Mouse (Mus musculus): ENCODE data around the gene Neurl4. TPM values are rescaled to one million over a fixed set of nuclear protein-coding genes. Genes with fewer than 3 reads are reported as not detected.

Neurl4 gene
- polyA plus RNA-seq, 1 experiment from 2014 or later = 7.4 TPM

GRCm38 (mm10) chr11:69938401-69938979 lies 37.6 kb downstream of the Neurl4 start:
- no peak overlapping the region for H3K4me2 ChIP-seq (ENCODE audit: low read depth, low read length)
- WGBS = 41% methylated on average over 9 of the region's 9 CpGs
- peaks cover 33% of the 10 kb centered on the region for H3K4me1 ChIP-seq (ENCODE audit: control insufficient read depth, insufficient read depth, low read length)
- no peaks in the 10 kb centered on the region for H3K9me3 ChIP-seq (replicated peaks; ENCODE audit: control insufficient read depth, low read length)
- H3K27ac ChIP-seq (ENCODE audit: low read length) = no peak overlapping the region; the same call in 1 of the 2 replicates
- ATAC-seq (replicated peaks; ENCODE audit: extremely low read depth, insufficient read depth, low FRiP score) = no peak
- peaks cover 3% of the 10 kb centered on the region; the same call in 1 of the 2 replicates for H3K36me3 ChIP-seq (ENCODE audit: control insufficient read depth, insufficient read depth)
- no peak overlapping the region for H3K9ac ChIP-seq (ENCODE audit: low read length)
- 0 out of 2 replicates have a peak, but pooled peaks cover 6% of the 10 kb centered on the region for H3K27me3 ChIP-seq (ENCODE audit: control insufficient read depth, insufficient read depth, low read length)
- no peak overlapping the region for H3K4me3 ChIP-seq (ENCODE audit: low read length)

- Histone ChIP-seq H3K4me1 (ENCODE audit: control insufficient read depth, insufficient read depth, low read length) (peaks cover 33% of the 10 kb centered on the region), H3K9me3 (replicated peaks; ENCODE audit: control insufficient read depth, low read length) (no peaks in the 10 kb centered on the region), H3K36me3 (ENCODE audit: control insufficient read depth, insufficient read depth) (peaks cover 5% of the 10 kb centered on the region), H3K9ac (ENCODE audit: low read length) (no peak overlapping the region), H3K27ac (ENCODE audit: low read length) (no peak overlapping the region), H3K4me3 (ENCODE audit: low read length) (no peak overlapping the region), H3K4me2 (ENCODE audit: low read depth, low read length) (no peak overlapping the region), H3K27me3 (ENCODE audit: control insufficient read depth, insufficient read depth, low read length) (0 out of 2 replicates have a peak, but pooled peaks cover 6% of the 10 kb centered on the region)
- WGBS = 57% methylated on average over 5 of the region's 5 CpGs
- no peak for ATAC-seq (replicated peaks; ENCODE audit: extremely low read depth, insufficient read depth, low FRiP score)
Measured at GRCm38 (mm10) chr11:69939181-69939580, 38.3 kb downstream of the Neurl4 start.

- H3K9ac ChIP-seq (ENCODE audit: low read length) = no peak overlapping the region
- H3K27me3 ChIP-seq (ENCODE audit: control insufficient read depth, insufficient read depth, low read length) = 0 out of 2 replicates have a peak, but pooled peaks cover 6% of the 10 kb centered on the region
- no peaks in the 10 kb centered on the region for H3K9me3 ChIP-seq (replicated peaks; ENCODE audit: control insufficient read depth, low read length)
- peaks cover 10% of the 10 kb centered on the region for H3K36me3 ChIP-seq (ENCODE audit: control insufficient read depth, insufficient read depth)
- no peak overlapping the region for H3K4me3 ChIP-seq (ENCODE audit: low read length)
- 91% methylated on average over 17 of the region's 17 CpGs for WGBS
- no peak overlapping the region for H3K4me2 ChIP-seq (ENCODE audit: low read depth, low read length)
- peaks cover 29% of the 10 kb centered on the region for H3K4me1 ChIP-seq (ENCODE audit: control insufficient read depth, insufficient read depth, low read length)
- no peak overlapping the region for H3K27ac ChIP-seq (ENCODE audit: low read length)
- no peak for ATAC-seq (replicated peaks; ENCODE audit: extremely low read depth, insufficient read depth, low FRiP score)
Measured at GRCm38 (mm10) chr11:69939731-69940130, 38.9 kb downstream of the Neurl4 start.

DNA sequence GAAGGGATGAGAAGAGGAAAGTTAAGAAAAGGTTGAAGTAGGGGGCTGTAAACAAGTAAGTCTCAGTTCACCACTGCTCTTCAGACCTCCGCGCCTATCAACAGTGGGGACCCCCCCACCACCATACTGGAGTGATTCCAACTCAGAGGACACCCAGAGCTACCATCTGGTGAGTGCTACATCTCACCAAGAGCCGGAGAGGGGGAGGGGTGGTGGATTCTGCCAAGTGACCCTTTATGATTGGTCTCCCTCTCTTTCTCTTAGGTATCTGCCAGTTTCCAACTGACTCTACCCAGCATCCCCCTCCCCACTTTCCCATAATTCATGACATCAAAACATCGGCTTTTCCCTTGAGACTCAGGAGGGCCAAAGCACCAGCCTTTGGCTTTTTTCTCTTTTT lies 40.1 kb downstream of the Neurl4 start:
- 62% methylated on average over 4 of the region's 4 CpGs for WGBS
- peaks cover 22% of the 10 kb centered on the region for H3K4me1 ChIP-seq (ENCODE audit: control insufficient read depth, insufficient read depth, low read length)
- H3K27me3 ChIP-seq (ENCODE audit: control insufficient read depth, insufficient read depth, low read length) = 0 out of 2 replicates have a peak, but pooled peaks cover 4% of the 10 kb centered on the region
- no peak for ATAC-seq (replicated peaks; ENCODE audit: extremely low read depth, insufficient read depth, low FRiP score)
- no peak overlapping the region for H3K9ac ChIP-seq (ENCODE audit: low read length)
- H3K4me2 ChIP-seq (ENCODE audit: low read depth, low read length) = no peak overlapping the region
- no peak overlapping the region for H3K27ac ChIP-seq (ENCODE audit: low read length)
- no peaks in the 10 kb centered on the region for H3K9me3 ChIP-seq (replicated peaks; ENCODE audit: control insufficient read depth, low read length)
- no peak overlapping the region for H3K4me3 ChIP-seq (ENCODE audit: low read length)
- peaks cover 20% of the 10 kb centered on the region for H3K36me3 ChIP-seq (ENCODE audit: control insufficient read depth, insufficient read depth)

- H3K36me3 ChIP-seq (ENCODE audit: control insufficient read depth, insufficient read depth) = peaks cover 20% of the 10 kb centered on the region
- no peak for ATAC-seq (replicated peaks; ENCODE audit: extremely low read depth, insufficient read depth, low FRiP score)
- H3K27ac ChIP-seq (ENCODE audit: low read length) = no peak overlapping the region
- H3K9ac ChIP-seq (ENCODE audit: low read length) = no peak overlapping the region
- H3K27me3 ChIP-seq (ENCODE audit: control insufficient read depth, insufficient read depth, low read length) = no peaks in the 10 kb centered on the region
- H3K4me1 ChIP-seq (ENCODE audit: control insufficient read depth, insufficient read depth, low read length) = peaks cover 9% of the 10 kb centered on the region
- no peak overlapping the region for H3K4me3 ChIP-seq (ENCODE audit: low read length)
- H3K9me3 ChIP-seq (replicated peaks; ENCODE audit: control insufficient read depth, low read length) = no peaks in the 10 kb centered on the region
- 71% methylated on average over 13 of the region's 13 CpGs for WGBS
- no peak overlapping the region for H3K4me2 ChIP-seq (ENCODE audit: low read depth, low read length)
Measured at GRCm38 (mm10) chr11:69945216-69945615, 44.3 kb downstream of the Neurl4 start.

DNA sequence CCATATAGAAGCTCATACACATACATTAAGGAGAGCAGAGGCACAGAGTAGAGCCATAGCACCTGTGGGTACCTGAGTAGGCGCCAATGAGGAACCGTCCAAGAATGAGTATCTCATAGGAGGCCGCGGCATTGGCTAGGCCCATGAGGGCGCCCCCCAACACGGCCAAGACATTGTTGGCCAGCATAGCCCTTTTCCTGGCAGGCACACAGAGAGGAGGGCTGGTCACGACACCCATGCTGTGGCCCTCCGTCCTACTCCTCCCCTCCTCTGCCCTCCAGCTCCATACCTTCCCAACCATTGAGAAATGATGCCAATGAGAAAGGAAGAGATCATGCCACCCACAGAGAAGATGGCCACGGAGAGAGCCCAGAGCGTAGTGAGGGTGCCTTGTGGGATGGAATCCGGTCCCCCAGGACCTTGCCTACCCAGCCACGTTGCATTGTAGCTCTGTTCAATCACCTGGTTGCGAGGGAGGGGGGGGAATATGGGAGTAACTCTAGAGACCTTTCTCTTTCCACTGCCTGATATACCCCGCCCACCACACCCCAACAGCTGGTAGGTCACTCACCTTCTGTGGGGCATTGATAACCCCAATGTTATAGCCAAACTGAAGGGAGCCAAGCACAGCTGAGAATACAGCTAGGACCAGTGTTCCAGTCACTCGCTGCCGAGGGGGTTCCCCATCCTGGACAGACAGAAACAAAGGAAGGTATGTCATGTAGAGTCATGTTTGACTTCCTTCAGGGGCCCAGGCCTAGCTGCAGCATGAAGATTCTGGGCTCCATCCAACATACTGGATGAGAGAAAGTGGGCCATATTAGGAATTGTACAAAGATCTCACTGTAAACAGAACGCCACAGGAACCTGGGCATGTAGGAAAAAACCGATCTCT lies 45.4 kb downstream of the Neurl4 start:
- H3K4me1 ChIP-seq (ENCODE audit: control insufficient read depth, insufficient read depth, low read length) = peaks cover 9% of the 10 kb centered on the region
- peak overlapping the region; percentile 70 for H3K9ac ChIP-seq (ENCODE audit: low read length)
- peaks cover 20% of the 10 kb centered on the region for H3K36me3 ChIP-seq (ENCODE audit: control insufficient read depth, insufficient read depth)
- peak overlapping the region; percentile 97 for H3K27ac ChIP-seq (ENCODE audit: low read length)
- H3K27me3 ChIP-seq (ENCODE audit: control insufficient read depth, insufficient read depth, low read length) = no peaks in the 10 kb centered on the region
- peak overlapping the region; percentile 62 for H3K4me3 ChIP-seq (ENCODE audit: low read length)
- no peaks in the 10 kb centered on the region for H3K9me3 ChIP-seq (replicated peaks; ENCODE audit: control insufficient read depth, low read length)
- no peak for ATAC-seq (replicated peaks; ENCODE audit: extremely low read depth, insufficient read depth, low FRiP score)
- peak overlapping the region; percentile 66 for H3K4me2 ChIP-seq (ENCODE audit: low read depth, low read length)
- 86% methylated on average over 18 of the region's 18 CpGs for WGBS

DNA sequence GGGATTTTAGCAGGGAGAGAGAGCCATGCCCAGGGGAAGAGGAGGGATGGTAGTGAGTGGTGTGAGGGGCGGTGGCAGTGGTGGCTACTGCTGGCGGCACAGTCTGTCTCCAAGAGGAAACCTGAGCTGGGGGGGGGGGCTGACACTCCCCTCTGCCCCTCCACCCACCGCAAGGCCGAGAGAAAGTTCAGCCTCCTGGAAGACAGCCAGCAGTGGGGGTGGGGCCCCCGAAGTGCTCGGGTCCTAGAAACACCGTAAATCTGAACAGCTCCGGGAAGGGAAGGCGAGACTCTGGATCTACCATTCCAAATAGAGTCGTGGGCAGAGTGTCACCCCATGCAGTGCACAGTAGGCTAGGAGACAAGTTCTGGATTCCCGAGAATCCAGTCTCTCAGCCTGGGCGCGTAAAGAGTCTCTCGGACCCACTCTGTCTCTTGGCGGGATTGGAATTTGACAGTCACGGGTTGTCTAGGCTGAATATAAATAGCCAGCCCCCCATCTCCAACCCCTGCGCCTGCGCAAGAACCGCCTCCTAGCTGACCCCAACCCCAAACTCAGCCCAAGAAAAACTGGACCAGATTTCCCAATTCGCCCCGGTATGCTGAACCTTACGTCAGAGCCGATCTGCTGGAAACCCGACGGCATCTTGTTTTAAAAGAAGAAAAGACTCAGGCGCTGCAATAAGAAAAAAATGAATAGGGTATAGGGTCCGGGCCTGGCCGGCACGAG lies 46.6 kb downstream of the Neurl4 start:
- ATAC-seq (replicated peaks; ENCODE audit: extremely low read depth, insufficient read depth, low FRiP score) = peak; percentile 82
- peak overlapping the region; percentile 97 for H3K27ac ChIP-seq (ENCODE audit: low read length)

DNA sequence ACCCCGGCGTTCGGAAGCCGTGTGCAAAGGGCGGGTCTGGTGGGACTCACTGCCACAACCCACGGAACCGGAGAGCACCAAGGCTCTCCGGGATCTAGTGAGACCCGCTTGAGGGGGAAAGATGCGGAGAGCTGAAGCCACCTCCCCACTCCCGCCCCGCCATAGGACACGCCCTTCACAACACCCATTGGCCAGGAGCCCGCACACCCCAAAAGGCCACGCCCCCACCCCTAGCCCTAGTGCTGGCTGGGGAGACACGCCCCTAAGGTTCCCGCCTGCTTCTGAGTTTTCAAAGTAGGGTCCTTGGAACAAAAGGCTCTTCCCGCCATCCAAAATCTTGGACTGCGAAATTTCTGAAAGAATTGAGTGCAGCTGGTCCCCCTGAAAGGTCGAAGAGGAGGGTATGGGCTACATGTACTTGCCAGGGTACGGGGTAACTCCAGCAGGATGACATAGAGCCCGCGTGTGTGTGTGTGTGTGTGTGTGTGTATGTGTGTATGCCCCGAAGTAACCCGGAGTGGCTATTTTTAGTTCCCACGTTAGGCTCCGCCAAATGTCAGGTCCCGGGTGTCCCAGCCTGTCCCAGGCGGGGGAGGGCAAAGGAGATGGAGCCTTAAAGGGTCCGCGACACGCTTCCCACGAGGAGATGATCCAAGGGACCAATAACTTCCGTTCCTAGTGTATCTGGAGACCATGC lies 47.3 kb downstream of the Neurl4 start, which contains the start of gene Slc2a4:
Gene Slc2a4, minus strand, starts transcription at position 123 of the 697 bp plus-strand sequence.
- H3K9ac ChIP-seq (ENCODE audit: low read length) = peak within 1 kb of the TSS; percentile 70
- no peaks in the 10 kb centered on the region for H3K27me3 ChIP-seq (ENCODE audit: control insufficient read depth, insufficient read depth, low read length)
- H3K4me3 ChIP-seq (ENCODE audit: low read length) = peak within 1 kb of the TSS; percentile 62
- ATAC-seq (replicated peaks; ENCODE audit: extremely low read depth, insufficient read depth, low FRiP score) = peak; percentile 94
- peak within 1 kb of the TSS; percentile 66 for H3K4me2 ChIP-seq (ENCODE audit: low read depth, low read length)
- H3K27ac ChIP-seq (ENCODE audit: low read length) = peak within 1 kb of the TSS; percentile 97
- under 1% methylated on average over 34 of the region's 34 CpGs for WGBS
- H3K36me3 ChIP-seq (ENCODE audit: control insufficient read depth, insufficient read depth) = peaks cover 18% of the 10 kb centered on the region
- peaks cover 9% of the 10 kb centered on the region for H3K4me1 ChIP-seq (ENCODE audit: control insufficient read depth, insufficient read depth, low read length)
- H3K9me3 ChIP-seq (replicated peaks; ENCODE audit: control insufficient read depth, low read length) = no peaks in the 10 kb centered on the region

More for the DNA sequence above, 46.6 kb downstream of the Neurl4 start:
- WGBS = 6% methylated on average over 29 of the region's 29 CpGs
- H3K27me3 ChIP-seq (ENCODE audit: control insufficient read depth, insufficient read depth, low read length) = no peaks in the 10 kb centered on the region
- peak overlapping the region; percentile 62 for H3K4me3 ChIP-seq (ENCODE audit: low read length)
- H3K9me3 ChIP-seq (replicated peaks; ENCODE audit: control insufficient read depth, low read length) = no peaks in the 10 kb centered on the region
- peak overlapping the region; percentile 70 for H3K9ac ChIP-seq (ENCODE audit: low read length)
- H3K36me3 ChIP-seq (ENCODE audit: control insufficient read depth, insufficient read depth) = peaks cover 20% of the 10 kb centered on the region
- peaks cover 9% of the 10 kb centered on the region for H3K4me1 ChIP-seq (ENCODE audit: control insufficient read depth, insufficient read depth, low read length)
- peak overlapping the region; percentile 66 for H3K4me2 ChIP-seq (ENCODE audit: low read depth, low read length)

All from heart, embryonic 16.5 days (tissue).